Mouse (Mus musculus): ENCODE results near the gene Snrpa. TPM values are rescaled to one million over a fixed set of nuclear protein-coding genes. Genes with fewer than 3 reads are reported as not detected.

The Snrpa gene
- polyA plus RNA-seq, 1 experiment from 2014 or later, result 115 TPM

DNA sequence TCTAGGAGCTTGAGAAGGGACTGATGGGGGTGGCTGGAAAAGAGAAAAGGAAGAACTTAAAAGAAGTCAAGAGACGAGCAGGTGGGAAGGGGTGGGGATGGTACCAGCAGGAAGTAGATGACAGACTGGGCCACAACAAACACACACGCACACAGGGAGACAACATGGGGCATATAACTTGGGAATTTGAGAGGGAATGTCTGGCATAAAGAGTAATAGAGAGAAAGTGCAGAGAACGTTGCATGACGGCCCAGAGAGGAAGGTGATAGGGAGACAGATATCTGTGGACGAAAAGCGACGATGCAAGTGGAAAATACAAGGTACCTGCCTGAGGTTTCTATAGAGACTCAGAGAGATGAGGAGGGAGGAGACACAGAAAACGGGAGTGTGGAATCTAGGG, 30.4 kb downstream of the Snrpa start:
- Histone ChIP-seq H3K4me3 (replicated peaks) (peak overlapping the region; percentile 83), H3K27ac (peak overlapping the region; percentile 87), H3K4me2 (peak overlapping the region; percentile 83), H3K4me1 (replicated peaks) (peaks cover 70% of the 10 kb centered on the region), H3K9ac (peak overlapping the region; percentile 86), H3K9me3 (replicated peaks) (no peaks in the 10 kb centered on the region), H3K36me3 (peaks cover 39% of the 10 kb centered on the region), H3K27me3 (no peaks in the 10 kb centered on the region)
- DNase-seq, result no peak
- 6% methylated on average over 8 of the region's 8 CpGs for WGBS (ENCODE audit: insufficient replicate concordance)
- ATAC-seq (ENCODE audit: low read depth), result no peak

DNA sequence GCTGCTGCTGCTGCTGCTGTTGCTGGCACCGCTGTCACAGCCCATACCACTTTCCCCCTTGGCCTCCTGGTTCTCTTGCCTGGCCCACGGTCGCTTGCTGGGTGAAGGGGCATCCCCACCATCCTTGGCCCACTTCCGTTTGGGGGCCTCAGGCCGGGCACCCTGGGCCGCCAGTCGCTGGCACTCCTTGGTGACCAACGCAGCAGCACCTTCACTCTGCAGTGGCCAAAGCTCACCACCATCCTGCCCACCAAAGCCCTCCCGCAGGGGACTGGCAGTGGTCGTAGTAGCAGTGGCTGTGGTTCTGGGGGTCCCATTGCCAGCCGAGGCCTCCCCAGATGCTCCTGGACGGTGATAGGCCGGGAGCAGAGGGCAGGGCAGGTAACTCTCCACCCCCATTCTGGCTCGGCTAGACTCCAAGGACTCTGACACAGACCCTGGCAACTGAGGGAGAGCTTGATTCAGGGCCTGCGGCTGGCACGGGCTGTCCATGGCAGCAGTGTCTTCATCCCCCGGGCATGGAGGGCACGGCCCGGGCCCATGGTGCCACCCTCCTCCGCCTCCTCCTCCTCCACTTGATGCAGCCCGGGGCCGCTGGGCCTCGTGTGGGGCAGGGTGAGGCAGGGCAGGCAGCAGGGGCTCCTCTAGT, 30.9 kb downstream of the Snrpa start:
- Histone ChIP-seq H3K27me3 (no peaks in the 10 kb centered on the region), H3K9ac (peak overlapping the region; percentile 86), H3K9me3 (replicated peaks) (no peaks in the 10 kb centered on the region), H3K27ac (peak overlapping the region; percentile 87), H3K4me3 (replicated peaks) (peak overlapping the region; percentile 83), H3K36me3 (peaks cover 36% of the 10 kb centered on the region), H3K4me1 (replicated peaks) (peaks cover 75% of the 10 kb centered on the region), H3K4me2 (peak overlapping the region; percentile 83)
- WGBS (ENCODE audit: insufficient replicate concordance), result 80% methylated on average over 23 of the region's 23 CpGs
- ATAC-seq (ENCODE audit: low read depth) (no peak), DNase-seq (no peak)

DNA sequence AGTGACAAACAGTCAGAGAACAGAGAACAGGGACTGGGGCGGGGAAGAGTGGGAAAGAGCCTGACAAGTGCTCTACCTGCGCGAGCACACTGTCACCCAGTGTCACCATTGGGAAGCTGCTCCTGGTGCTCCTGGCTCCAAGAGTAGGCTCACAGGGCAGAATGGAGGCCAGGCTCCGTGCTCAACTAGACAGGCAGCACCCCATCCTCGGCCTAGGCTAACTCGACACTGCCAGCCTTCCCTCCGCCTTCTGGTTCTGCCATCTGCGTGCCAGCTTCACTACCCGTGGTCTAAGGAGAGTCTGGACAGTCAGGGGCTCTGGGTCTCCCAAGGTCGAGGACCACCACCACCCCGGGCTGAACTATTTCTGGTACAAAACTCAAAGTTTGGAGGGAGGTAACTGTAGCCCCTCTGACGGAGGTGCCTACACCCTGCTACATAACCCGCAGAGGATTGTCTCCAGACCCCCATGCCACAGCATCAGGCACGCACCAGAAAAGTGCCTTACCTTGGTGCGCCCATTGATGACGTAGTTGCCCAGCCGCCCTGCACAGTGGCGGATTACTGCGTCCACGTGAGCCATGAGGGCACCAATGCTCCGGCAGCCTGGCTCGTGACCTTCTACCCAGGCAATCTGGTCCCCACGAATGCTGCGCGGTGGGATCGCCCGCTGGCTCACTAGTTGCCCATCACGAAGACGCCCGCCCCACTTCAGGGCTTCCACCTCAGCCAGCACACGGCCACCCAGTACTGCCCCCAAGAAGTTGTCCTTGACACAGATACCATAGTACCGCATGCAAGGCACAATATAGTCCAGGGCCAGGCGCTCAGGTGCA, 31.7 kb downstream of the Snrpa start:
- Histone ChIP-seq H3K4me2 (peak overlapping the region; percentile 83), H3K27ac (no peak overlapping the region), H3K9me3 (replicated peaks) (no peaks in the 10 kb centered on the region), H3K27me3 (no peaks in the 10 kb centered on the region), H3K4me3 (replicated peaks) (peak overlapping the region; percentile 83; the same call in 1 of the 2 replicates), H3K36me3 (peaks cover 41% of the 10 kb centered on the region), H3K9ac (peak overlapping the region; percentile 86), H3K4me1 (replicated peaks) (peaks cover 78% of the 10 kb centered on the region)
- WGBS (ENCODE audit: insufficient replicate concordance), result 84% methylated on average over 33 of the region's 33 CpGs
- DNase-seq, result no peak
- ATAC-seq (ENCODE audit: low read depth), result no peak

DNA sequence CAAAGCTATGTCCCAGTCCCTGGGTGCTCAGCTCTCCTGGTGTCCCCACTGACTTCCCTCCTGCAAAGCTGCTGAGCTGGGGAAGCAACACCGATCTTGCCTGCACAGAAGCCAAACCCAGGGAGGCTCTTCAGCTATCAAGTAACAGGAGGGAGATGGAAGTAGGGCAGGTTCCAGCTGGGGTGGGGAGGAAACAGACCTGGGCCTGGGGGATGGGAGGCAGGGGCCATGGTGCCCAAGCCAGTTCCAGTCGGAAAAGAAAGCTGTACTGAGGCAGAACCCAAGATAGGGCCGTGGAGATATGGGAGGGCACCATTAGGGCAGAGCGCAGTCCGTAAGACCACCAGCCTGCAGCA, 32.6 kb downstream of the Snrpa start:
- Histone ChIP-seq H3K27me3 (no peaks in the 10 kb centered on the region), H3K27ac (no peak overlapping the region), H3K9ac (peak overlapping the region; percentile 8; the same call in 1 of the 2 replicates), H3K4me2 (peak overlapping the region; percentile 19; the same call in 1 of the 2 replicates), H3K36me3 (peaks cover 50% of the 10 kb centered on the region), H3K4me3 (replicated peaks) (no peak overlapping the region), H3K4me1 (replicated peaks) (peaks cover 73% of the 10 kb centered on the region), H3K9me3 (replicated peaks) (no peaks in the 10 kb centered on the region)
- ATAC-seq (ENCODE audit: low read depth) (no peak), DNase-seq (no peak)
- WGBS (ENCODE audit: insufficient replicate concordance), result 81% methylated on average over 5 of the region's 5 CpGs

DNA sequence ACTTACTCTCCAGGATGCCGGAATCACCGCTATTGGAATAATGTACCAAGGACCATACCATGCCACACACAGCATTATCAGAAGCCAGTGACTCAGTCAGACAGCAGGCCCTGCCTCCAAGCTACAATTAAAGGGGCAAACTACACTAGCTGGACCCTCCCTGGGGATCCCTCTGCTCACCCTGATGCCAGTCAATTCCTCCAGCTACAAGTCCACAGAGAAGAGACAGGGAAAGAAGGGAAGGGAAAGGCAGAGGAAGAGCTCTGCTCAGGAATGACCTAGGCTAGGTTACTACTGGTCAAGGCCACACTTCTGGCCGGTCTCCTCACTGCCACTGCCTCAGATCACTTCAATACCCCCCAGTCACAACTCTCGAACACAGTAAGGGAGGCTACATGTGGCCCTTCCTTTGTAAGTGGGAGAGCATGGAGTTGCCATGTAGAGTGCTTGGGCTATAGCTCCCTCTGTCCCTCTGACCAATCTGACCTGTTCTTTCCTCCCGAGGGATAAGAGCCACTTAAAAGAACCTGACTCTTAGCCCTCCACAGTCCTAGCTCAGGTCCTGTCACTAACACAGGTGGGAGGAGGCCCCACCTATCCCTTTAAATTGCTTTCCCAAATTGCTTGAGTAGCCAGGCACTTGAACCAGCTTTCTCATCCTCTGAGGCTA, 33.2 kb downstream of the Snrpa start:
- DNase-seq (no peak), ATAC-seq (ENCODE audit: low read depth) (no peak)
- H3K9me3 ChIP-seq (replicated peaks), result no peaks in the 10 kb centered on the region
- H3K27me3 ChIP-seq, result no peaks in the 10 kb centered on the region
- H3K4me2 ChIP-seq, result peak overlapping the region; percentile 19; the same call in 1 of the 2 replicates
- peaks cover 55% of the 10 kb centered on the region for H3K36me3 ChIP-seq
- H3K9ac ChIP-seq, result peak overlapping the region; percentile 8; the same call in 1 of the 2 replicates
- WGBS (ENCODE audit: insufficient replicate concordance), result 81% methylated on average over 5 of the region's 5 CpGs
- 0 out of 2 replicates have a peak overlapping the region, but pooled peaks have one; percentile 4 for H3K4me3 ChIP-seq (replicated peaks)
- H3K4me1 ChIP-seq (replicated peaks), result peaks cover 68% of the 10 kb centered on the region
- no peak overlapping the region for H3K27ac ChIP-seq

DNA sequence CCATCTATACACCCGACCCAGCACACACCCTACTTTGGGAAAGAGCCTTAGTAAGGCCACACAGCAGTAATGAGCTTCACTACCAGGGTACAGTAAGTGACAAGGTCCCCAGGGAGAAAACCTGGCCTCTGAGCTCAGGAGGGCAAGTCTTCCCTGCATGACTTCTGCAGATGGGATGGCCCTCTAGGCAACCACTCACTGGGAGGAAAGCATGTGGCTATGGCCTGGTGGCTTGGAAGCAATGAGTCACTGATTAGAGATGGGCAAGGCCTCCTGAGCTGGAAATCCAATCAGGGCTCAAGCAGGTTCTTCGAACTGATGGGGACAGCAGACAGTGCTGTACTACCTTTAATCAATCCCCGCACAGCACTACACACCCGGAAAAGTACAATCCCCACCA, 34.3 kb downstream of the Snrpa start:
- DNase-seq (no peak), ATAC-seq (ENCODE audit: low read depth) (no peak)
- Histone ChIP-seq H3K36me3 (peaks cover 63% of the 10 kb centered on the region), H3K27ac (no peak overlapping the region), H3K4me1 (replicated peaks) (peaks cover 60% of the 10 kb centered on the region), H3K4me2 (no peak overlapping the region), H3K9me3 (replicated peaks) (no peaks in the 10 kb centered on the region), H3K4me3 (replicated peaks) (no peak overlapping the region), H3K9ac (no peak overlapping the region), H3K27me3 (no peaks in the 10 kb centered on the region)
- 70% methylated on average over 4 of the region's 4 CpGs for WGBS (ENCODE audit: insufficient replicate concordance)

DNA sequence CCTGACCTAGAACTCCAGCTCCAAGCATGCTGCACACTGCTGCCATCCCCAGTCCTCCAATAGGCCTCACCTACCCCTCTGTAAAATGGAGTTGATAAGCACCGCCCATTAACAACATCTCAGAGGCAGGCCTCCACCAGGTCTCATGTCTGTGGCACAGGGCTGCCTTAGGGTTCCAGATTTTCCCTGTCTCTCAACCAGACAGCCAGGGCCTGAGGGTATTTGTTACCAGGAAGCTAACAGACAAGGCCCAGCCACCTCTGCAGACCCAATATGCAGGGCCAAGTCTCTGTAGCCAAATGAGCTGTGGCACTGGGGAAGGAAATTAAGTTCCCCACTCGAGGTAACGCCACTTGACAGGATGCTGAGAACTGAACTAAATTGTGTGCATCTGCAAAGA, 35.1 kb downstream of the Snrpa start:
- DNase-seq (no peak), ATAC-seq (ENCODE audit: low read depth) (no peak)
- Histone ChIP-seq H3K27ac (0 out of 2 replicates have a peak overlapping the region, but pooled peaks have one; percentile 8), H3K4me3 (replicated peaks) (no peak overlapping the region), H3K9ac (no peak overlapping the region), H3K4me2 (no peak overlapping the region), H3K9me3 (replicated peaks) (no peaks in the 10 kb centered on the region), H3K27me3 (no peaks in the 10 kb centered on the region), H3K4me1 (replicated peaks) (peaks cover 60% of the 10 kb centered on the region), H3K36me3 (peaks cover 63% of the 10 kb centered on the region)
- 60% methylated on average over 3 of the region's 3 CpGs for WGBS (ENCODE audit: insufficient replicate concordance)

DNA sequence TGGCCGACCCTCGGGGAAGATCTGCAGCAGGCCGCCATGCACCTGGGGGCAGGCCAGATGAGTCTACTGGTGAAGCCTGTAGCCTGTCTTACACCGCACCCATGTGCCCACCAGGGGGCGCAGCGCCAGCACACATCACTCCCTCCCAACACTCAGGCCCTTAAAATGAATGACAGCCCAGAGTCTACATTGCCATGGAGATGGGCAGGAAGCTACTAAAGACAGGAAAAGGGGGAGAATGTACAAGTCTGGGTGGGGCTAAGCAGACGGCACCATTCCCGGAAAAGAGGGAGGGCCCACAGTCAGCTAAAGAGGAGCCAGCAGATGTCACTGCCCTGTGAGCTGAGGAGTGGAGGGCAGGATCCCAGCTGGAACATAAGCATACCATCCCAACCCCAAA, 36.2 kb downstream of the Snrpa start:
- H3K9ac ChIP-seq, result no peak overlapping the region
- no peak overlapping the region for H3K27ac ChIP-seq
- H3K36me3 ChIP-seq, result peaks cover 58% of the 10 kb centered on the region
- H3K4me2 ChIP-seq, result no peak overlapping the region
- H3K27me3 ChIP-seq, result no peaks in the 10 kb centered on the region
- H3K9me3 ChIP-seq (replicated peaks), result no peaks in the 10 kb centered on the region
- H3K4me3 ChIP-seq (replicated peaks), result no peak overlapping the region
- ATAC-seq (ENCODE audit: low read depth) (peak; percentile 84), DNase-seq (peak; percentile 74)
- peaks cover 50% of the 10 kb centered on the region for H3K4me1 ChIP-seq (replicated peaks)
- 9% methylated on average over 8 of the region's 8 CpGs for WGBS (ENCODE audit: insufficient replicate concordance)

DNA sequence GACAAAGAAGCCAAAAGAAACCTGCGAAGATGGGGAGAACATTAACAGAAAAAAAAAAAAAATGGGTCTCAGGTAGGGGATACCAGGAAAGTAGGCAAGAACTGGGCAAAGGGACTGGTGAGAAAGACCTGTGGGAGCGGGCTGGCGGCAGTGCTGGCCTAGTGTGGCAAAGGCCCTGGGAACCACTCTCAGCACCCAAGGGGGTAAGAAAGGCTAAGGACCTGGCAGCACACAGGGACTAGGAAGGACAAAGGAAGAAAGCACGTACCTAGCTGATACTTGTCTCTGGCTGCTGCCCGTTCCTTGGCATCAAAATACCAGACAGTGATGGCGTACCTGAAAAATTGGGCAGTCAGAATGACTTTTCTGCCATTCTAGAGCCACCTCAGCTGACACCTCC, 36.8 kb downstream of the Snrpa start:
- Histone ChIP-seq H3K27ac (no peak overlapping the region), H3K9ac (no peak overlapping the region), H3K9me3 (replicated peaks) (no peaks in the 10 kb centered on the region), H3K4me3 (replicated peaks) (no peak overlapping the region), H3K4me1 (replicated peaks) (peaks cover 43% of the 10 kb centered on the region), H3K36me3 (peaks cover 52% of the 10 kb centered on the region), H3K4me2 (no peak overlapping the region), H3K27me3 (no peaks in the 10 kb centered on the region)
- DNase-seq, result no peak
- ATAC-seq (ENCODE audit: low read depth), result no peak
- 87% methylated on average over 6 of the region's 6 CpGs for WGBS (ENCODE audit: insufficient replicate concordance)

DNA sequence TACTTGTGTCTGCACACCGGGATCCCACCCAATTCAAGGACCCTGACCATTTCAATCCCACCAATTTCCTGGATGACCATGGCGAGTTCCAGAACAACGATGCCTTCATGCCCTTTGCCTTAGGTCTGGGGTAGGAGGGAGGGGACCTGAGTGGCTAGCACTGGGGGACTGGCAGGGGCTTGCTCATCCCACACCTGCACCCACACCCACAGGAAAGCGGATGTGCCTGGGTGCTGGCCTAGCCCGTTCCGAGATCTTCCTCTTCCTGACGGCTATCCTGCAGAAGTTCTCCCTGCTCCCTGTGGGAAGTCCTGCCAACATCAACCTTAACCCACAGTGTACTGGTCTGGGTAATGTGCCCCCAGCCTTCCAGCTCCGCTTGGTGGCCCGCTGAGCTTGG, 37.9 kb downstream of the Snrpa start:
- 91% methylated on average over 9 of the region's 9 CpGs for whole genome bisulfite sequencing (ENCODE audit: insufficient replicate concordance)
- no peaks in the 10 kb centered on the region for H3K27me3 ChIP-seq
- peaks cover 41% of the 10 kb centered on the region for H3K36me3 ChIP-seq

DNA sequence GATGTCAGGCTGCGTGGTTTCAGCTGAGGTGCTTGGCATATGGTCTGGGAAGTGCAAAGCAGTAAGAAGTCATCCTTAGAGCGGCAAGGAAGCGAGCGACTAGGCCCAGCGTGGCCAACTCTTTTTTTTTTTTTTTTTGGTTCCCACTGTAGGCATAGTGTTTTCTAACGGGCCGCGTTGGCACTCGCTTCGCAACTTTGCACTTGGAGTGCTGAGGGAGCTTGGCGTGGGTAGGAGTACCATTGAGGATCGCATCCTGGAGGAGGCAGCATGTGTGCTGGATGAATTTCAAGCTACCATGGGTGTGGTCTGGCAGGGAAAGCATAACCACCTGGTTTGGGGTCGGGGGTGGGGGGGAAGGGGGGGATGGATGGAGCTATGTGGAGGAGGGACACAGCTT, 40.1 kb downstream of the Snrpa start:
- Histone ChIP-seq H3K9me3 (replicated peaks) (no peaks in the 10 kb centered on the region), H3K4me3 (replicated peaks) (no peak overlapping the region), H3K9ac (no peak overlapping the region), H3K36me3 (peaks cover 27% of the 10 kb centered on the region), H3K4me2 (no peak overlapping the region), H3K27me3 (no peaks in the 10 kb centered on the region), H3K4me1 (replicated peaks) (peaks cover 11% of the 10 kb centered on the region), H3K27ac (no peak overlapping the region)
- DNase-seq (no peak), ATAC-seq (ENCODE audit: low read depth) (no peak)
- WGBS (ENCODE audit: insufficient replicate concordance), result 73% methylated on average over 13 of the region's 13 CpGs

More for the DNA sequence above, 37.9 kb downstream of the Snrpa start:
- Histone ChIP-seq H3K4me3 (replicated peaks) (no peak overlapping the region), H3K27ac (no peak overlapping the region), H3K9me3 (replicated peaks) (no peaks in the 10 kb centered on the region), H3K4me2 (no peak overlapping the region), H3K4me1 (replicated peaks) (peaks cover 32% of the 10 kb centered on the region), H3K9ac (no peak overlapping the region)
- ATAC-seq (ENCODE audit: low read depth) (no peak), DNase-seq (no peak)
